Mouse (Mus musculus) heart, adult 2 months (tissue): ENCODE measurements around the gene Ceacam1. TPM values are rescaled to one million over a fixed set of nuclear protein-coding genes. Genes with fewer than 3 reads are reported as not detected.

Experiments
- DNase-seq, 2 experiments: peaks; one replicate each; pipeline ENCODE4 v3.0.0; 2021
- H3K27ac ChIP-seq: fragments of 200-600 bp; 2 replicates; pipeline ENCODE4 v1.8.1; 2022
- H3K27me3 ChIP-seq: fragments of 200-500 bp; 2 replicates; pipeline ENCODE4 v1.6.1; 2012; ENCODE audit warnings: mild to moderate bottlenecking, low read length, inconsistent platforms, mixed read lengths; ENCODE audit not compliant: control insufficient read depth, insufficient read depth
- H3K36me3 ChIP-seq: fragments of 200-500 bp; 2 replicates; pipeline ENCODE4 v1.6.1; 2012; ENCODE audit warnings: low read length, inconsistent platforms; ENCODE audit not compliant: control insufficient read depth, insufficient read depth
- H3K4me1 ChIP-seq: fragments of 200-500 bp; 2 replicates; pipeline ENCODE4 v1.6.1; 2011; ENCODE audit warnings: low read length; ENCODE audit not compliant: control insufficient read depth, insufficient read depth
- H3K4me3 ChIP-seq: fragments of 200-600 bp; 2 replicates; pipeline ENCODE4 v1.8.1; 2022
- H3K79me2 ChIP-seq: fragments of 200-500 bp; replicated peaks from 2 replicates; pipeline ENCODE4 v1.6.1; 2012; ENCODE audit warnings: mild to moderate bottlenecking, inconsistent platforms, low read length, moderate library complexity, mixed read lengths; ENCODE audit not compliant: control insufficient read depth, insufficient read depth
- H3K9ac ChIP-seq: fragments of 200-500 bp; 2 replicates; pipeline ENCODE4 v1.6.1; 2012; ENCODE audit warnings: low read depth, mild to moderate bottlenecking, control low read depth, inconsistent platforms, low read length, mixed read lengths
- CTCF ChIP-seq: fragments of 200-600 bp; IDR thresholded peaks from 2 replicates; pipeline ENCODE4 v1.8.1; 2022; ENCODE audit warnings: antibody characterized with exemption, mild to moderate bottlenecking, moderate library complexity
- EP300 ChIP-seq: fragments of 200-500 bp; IDR thresholded peaks from 2 replicates; pipeline ENCODE4 v1.6.1; 2011; ENCODE audit warnings: low read depth, low read length, control low read depth; ENCODE audit not compliant: insufficient read depth
- POLR2A ChIP-seq: fragments of 200-500 bp; IDR thresholded peaks from 2 replicates; pipeline ENCODE4 v1.6.1; 2011; ENCODE audit warnings: mild to moderate bottlenecking, low read depth, low read length, control low read depth; ENCODE audit not compliant: insufficient read depth
- WGBS: fragments of 180-500 bp; shearing (Covaris S2); methylation state at CpG from one replicate; pipeline ENCODE4 v1.1.7; 2018; 5-methylcytosine and 5-hydroxymethylcytosine counted together
- intact Hi-C: fragments of 180-260 bp; cut with DNase I; formaldehyde crosslinking; loops from one replicate; pipeline ENCODE4 v1.15.1; 2025
- polyA plus RNA-seq: library from polyadenylated mRNA; depleted of rRNA; stranded (reverse); fragments of >200 nt; gene quantifications from 2 replicates; pipeline ENCODE4 v1.2.3, GENCODE M21; 2012; rRNA removed
- total RNA-seq, 2 experiments: library from RNA; stranded (reverse); gene quantifications; 2 replicates each; pipeline ENCODE4 v1.2.3; 2021

Gene Ceacam1
- total and polyA plus RNA-seq, 3 experiments, result 9.8 to 14.6 (median 13.5) TPM

GRCm38 (mm10) chr7:25419536-25419935 lies 57.9 kb downstream of the Ceacam1 start:
- no peak for DNase-seq
- Histone ChIP-seq H3K79me2 (no peaks in the 10 kb centered on the region), H3K27ac (no peak overlapping the region), H3K4me3 (no peak overlapping the region), H3K9ac (no peak overlapping the region), H3K27me3 (no peaks in the 10 kb centered on the region), H3K36me3 (no peaks in the 10 kb centered on the region), H3K4me1 (no peaks in the 10 kb centered on the region)
- TF ChIP-seq CTCF, result no peak
- TF ChIP-seq EP300, result no peak
- no peak for TF ChIP-seq POLR2A
- WGBS, result 77% methylated on average over 8 of the region's 8 CpGs
- intact Hi-C loops, result no loop called here

- H3K27ac ChIP-seq, result no peak overlapping the region
- H3K9ac ChIP-seq, result no peak overlapping the region
- DNase-seq, result no peak
- H3K36me3 ChIP-seq, result no peaks in the 10 kb centered on the region
- H3K4me1 ChIP-seq, result peaks cover 2% of the 10 kb centered on the region; the same call in 1 of the 2 replicates
- 87% methylated on average over 1 of the region's 1 CpGs for WGBS
- intact Hi-C loops, result no loop called here
- no peaks in the 10 kb centered on the region for H3K27me3 ChIP-seq
- H3K4me3 ChIP-seq, result no peak overlapping the region
- TF ChIP-seq EP300 (no peak), CTCF (peak; percentile 79), POLR2A (no peak)
- no peaks in the 10 kb centered on the region for H3K79me2 ChIP-seq
Observed at GRCm38 (mm10) chr7:25417597-25417996, 59.8 kb downstream of the Ceacam1 start.

- Histone ChIP-seq H3K79me2 (no peaks in the 10 kb centered on the region), H3K9ac (no peak within 1 kb of the TSS), H3K27me3 (no peaks in the 10 kb centered on the region), H3K4me3 (no peak within 1 kb of the TSS), H3K36me3 (no peaks in the 10 kb centered on the region), H3K4me1 (peaks cover 2% of the 10 kb centered on the region; the same call in 1 of the 2 replicates), H3K27ac (no peak within 1 kb of the TSS)
- TF ChIP-seq POLR2A (no peak), CTCF (no peak), EP300 (no peak)
- intact Hi-C loops, result no loop called here
- no peak for DNase-seq
- 26% methylated on average over 7 of the region's 7 CpGs for WGBS
Observed at GRCm38 (mm10) chr7:25412833-25413441, 64.5 kb downstream of the Ceacam1 start, which contains the start of gene Cxcl17. Gene Cxcl17 (minus strand): TSS chr7:25412886.

GRCm38 (mm10) chr7:25411861-25412260 lies 65.5 kb downstream of the Ceacam1 start:
- intact Hi-C loops, result no loop called here
- Histone ChIP-seq H3K27ac (no peak overlapping the region), H3K36me3 (no peaks in the 10 kb centered on the region), H3K4me3 (no peak overlapping the region), H3K9ac (no peak overlapping the region), H3K4me1 (peaks cover 2% of the 10 kb centered on the region; the same call in 1 of the 2 replicates), H3K27me3 (no peaks in the 10 kb centered on the region), H3K79me2 (no peaks in the 10 kb centered on the region)
- TF ChIP-seq EP300 (no peak), POLR2A (no peak), CTCF (no peak)
- no peak for DNase-seq
- WGBS, result 78% methylated on average over 3 of the region's 3 CpGs

Other genes starting within 250 kb of the Ceacam1 start
- 10 to 100 TPM; 61.7 to 69.4 TPM for gene Gsk3a, start 239.8 kb downstream of the Ceacam1 start, total RNA-seq
- 105 and 123 TPM in 2 replicates for gene Gsk3a, start 239.8 kb downstream of the Ceacam1 start, polyA plus RNA-seq
- gene Erf, start 226.8 kb downstream of the Ceacam1 start, total RNA-seq, result 10 to 100 TPM; 16.5 to 21.2 TPM
- 11.9 and 17.1 TPM in 2 replicates for gene Erf, start 226.8 kb downstream of the Ceacam1 start, polyA plus RNA-seq
- gene Cic, start 209.9 kb downstream of the Ceacam1 start, total RNA-seq, result 10 to 100 TPM; 62.8 to 62.9 TPM
- gene Cic, start 209.9 kb downstream of the Ceacam1 start, polyA plus RNA-seq, result 37.7 and 41.6 TPM in 2 replicates
- 1 to 10 TPM; 2.4 to 3.1 TPM for gene Pafah1b3, start 179.6 kb downstream of the Ceacam1 start, total RNA-seq
- gene Pafah1b3, start 179.6 kb downstream of the Ceacam1 start, polyA plus RNA-seq, result 6.6 and 9.3 TPM in 2 replicates
- gene Prr19, start 176.2 kb downstream of the Ceacam1 start, total RNA-seq, result not detected
- gene Prr19, start 176.2 kb downstream of the Ceacam1 start, polyA plus RNA-seq, result not detected in 2 replicates
- not detected for gene Tmem145, start 171.5 kb downstream of the Ceacam1 start, total RNA-seq
- gene Tmem145, start 171.5 kb downstream of the Ceacam1 start, polyA plus RNA-seq, result 0.06 TPM in 1 of 2 replicates, not detected in the other
- gene Megf8, start 160.4 kb downstream of the Ceacam1 start, total RNA-seq, result 10 to 100 TPM; 28.9 to 31.7 TPM
- gene Megf8, start 160.4 kb downstream of the Ceacam1 start, polyA plus RNA-seq, result 21.5 and 24.8 TPM in 2 replicates
- not detected for gene Cnfn, start 107.9 kb downstream of the Ceacam1 start, total RNA-seq
- gene Cnfn, start 107.9 kb downstream of the Ceacam1 start, polyA plus RNA-seq, result not detected in 2 replicates
- 10 to 100 TPM; 42.7 to 44.1 TPM for gene Lipe, start 78.9 kb downstream of the Ceacam1 start, total RNA-seq
- gene Lipe, start 78.9 kb downstream of the Ceacam1 start, polyA plus RNA-seq, result 63.0 and 97.8 TPM in 2 replicates
- not detected for gene Cxcl17, start 64.7 kb downstream of the Ceacam1 start, total RNA-seq
- 8.1 TPM in 1 of 2 replicates, not detected in the other for gene Cxcl17, start 64.7 kb downstream of the Ceacam1 start, polyA plus RNA-seq
- gene Ceacam2, start 62.3 kb upstream of the Ceacam1 start, total RNA-seq, result 1 to 10 TPM; 2.6 to 3.3 TPM
- gene Ceacam2, start 62.3 kb upstream of the Ceacam1 start, polyA plus RNA-seq, result 0.06 and 0.10 TPM in 2 replicates
- under 1 TPM in 1 of 2 experiments, not detected in 1; 0.47 TPM for gene Erich4, start 138.3 kb upstream of the Ceacam1 start, total RNA-seq
- gene Erich4, start 138.3 kb upstream of the Ceacam1 start, polyA plus RNA-seq, result not detected in 2 replicates
- gene Dmac2, start 141.8 kb upstream of the Ceacam1 start, total RNA-seq, result 10 to 100 TPM; 52.2 to 61.8 TPM
- 83.8 and 85.2 TPM in 2 replicates for gene Dmac2, start 141.8 kb upstream of the Ceacam1 start, polyA plus RNA-seq
- gene B3gnt8, start 149.1 kb upstream of the Ceacam1 start, total RNA-seq, result 1 to 10 TPM; 2.3 to 3.8 TPM
- 4.7 and 6.4 TPM in 2 replicates for gene B3gnt8, start 149.1 kb upstream of the Ceacam1 start, polyA plus RNA-seq
- 100 to 1,000 TPM; 225 to 312 TPM for gene Bckdha, start 181.4 kb upstream of the Ceacam1 start, total RNA-seq
- 490 and 545 TPM in 2 replicates for gene Bckdha, start 181.4 kb upstream of the Ceacam1 start, polyA plus RNA-seq
- gene Exosc5, start 181.6 kb upstream of the Ceacam1 start, total RNA-seq, result 10 to 100 TPM; 16.6 to 20.5 TPM
- gene Exosc5, start 181.6 kb upstream of the Ceacam1 start, polyA plus RNA-seq, result 21.0 and 23.5 TPM in 2 replicates
- gene Tmem91, start 197.6 kb upstream of the Ceacam1 start, total RNA-seq, result not detected
- gene Tmem91, start 197.6 kb upstream of the Ceacam1 start, polyA plus RNA-seq, result 1.1 TPM in 1 of 2 replicates, not detected in the other
- gene B9d2, start 203.2 kb upstream of the Ceacam1 start, total RNA-seq, result 10 to 100 TPM in 1 of 2 experiments, 1 to 10 TPM in 1; 7.9 to 10.2 TPM
- gene B9d2, start 203.2 kb upstream of the Ceacam1 start, polyA plus RNA-seq, result 31.5 and 32.2 TPM in 2 replicates
- gene Tgfb1, start 209.4 kb upstream of the Ceacam1 start, total RNA-seq, result 10 to 100 TPM; 21.5 to 22.5 TPM
- gene Tgfb1, start 209.4 kb upstream of the Ceacam1 start, polyA plus RNA-seq, result 16.3 and 24.7 TPM in 2 replicates
- 10 to 100 TPM; 51.8 to 59.3 TPM for gene Ccdc97, start 241.5 kb upstream of the Ceacam1 start, total RNA-seq
- gene Ccdc97, start 241.5 kb upstream of the Ceacam1 start, polyA plus RNA-seq, result 62.9 and 72.6 TPM in 2 replicates